Mouse (Mus musculus): Measurements from ENCODE around the gene Zyg11a.
"Not testable (repeated sequence)": the region's sequence is repeated elsewhere in the genome, so short reads cannot be mapped to it uniquely, and the experiment has no call there.

The Zyg11a gene

DNA sequence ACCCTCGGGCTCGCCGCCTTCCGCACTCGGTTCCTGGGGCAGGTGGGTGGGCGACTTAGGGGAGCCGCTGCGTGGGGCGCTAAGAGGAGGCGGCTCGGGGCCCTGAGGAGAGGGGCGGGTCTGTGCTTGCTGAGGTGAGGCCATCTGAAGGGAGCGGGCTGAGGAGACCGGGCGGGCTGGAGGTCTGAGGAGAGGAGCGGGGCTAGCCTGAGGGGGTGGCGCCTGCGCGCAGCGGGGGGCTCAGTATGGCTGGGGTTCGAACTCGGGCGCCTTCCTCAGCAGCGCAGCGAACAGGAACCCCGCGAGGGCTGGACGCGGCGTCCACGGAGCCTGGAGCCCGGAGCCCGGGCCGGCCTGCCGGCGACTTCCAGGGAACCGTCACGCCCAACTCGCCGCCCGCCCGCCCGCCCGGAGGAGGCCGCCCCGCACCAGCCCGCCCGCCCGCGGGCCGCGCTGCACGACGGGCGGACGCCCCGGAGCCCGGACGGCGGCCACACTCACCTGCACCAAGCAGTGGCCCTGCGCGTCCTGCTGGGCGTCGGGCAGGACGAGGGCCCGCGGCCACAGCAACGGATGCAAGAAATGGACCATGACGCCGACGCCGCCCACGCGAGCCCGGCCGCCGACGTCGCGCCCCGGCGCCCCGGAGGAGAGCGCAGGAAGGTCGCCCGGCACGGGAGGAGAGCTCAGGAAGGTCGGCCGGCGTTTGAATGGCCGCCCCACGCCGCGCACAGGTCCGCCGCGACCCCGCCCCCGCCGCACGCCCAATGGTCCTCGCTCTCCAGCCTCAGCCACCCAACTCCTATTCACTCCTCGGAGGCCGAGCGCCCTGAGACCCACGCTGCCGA lies at the start of gene Zyg11a:
Gene Zyg11a, minus strand, starts transcription at position 717 of the 848 bp plus-strand sequence.
- peak; percentile 48 for DNase-seq

- DNase-seq, result no peak
Observed at GRCm38 (mm10) chr4:108265774-108266173, 47.9 kb upstream of the Zyg11a start.

DNA sequence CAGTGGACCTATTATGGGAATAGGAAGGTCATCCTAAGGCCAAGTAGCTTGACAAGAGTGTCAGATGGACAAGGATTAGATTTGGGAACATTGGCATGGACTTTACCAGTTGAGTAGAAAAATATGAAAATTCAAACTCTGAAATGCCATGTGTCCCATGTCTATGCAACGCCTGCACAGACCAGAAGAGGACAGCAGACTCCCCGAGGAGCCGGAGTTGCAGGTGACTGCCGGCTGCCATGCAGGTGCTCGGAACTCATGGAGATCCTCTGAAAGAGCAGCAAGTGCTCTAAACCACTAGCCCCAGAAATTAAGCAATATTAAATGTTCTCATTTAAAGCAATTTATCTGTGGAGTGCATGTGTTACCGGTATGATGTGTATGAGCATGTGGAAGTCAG lies 35.5 kb upstream of the Zyg11a start:
- DNase-seq, result no peak

DNA sequence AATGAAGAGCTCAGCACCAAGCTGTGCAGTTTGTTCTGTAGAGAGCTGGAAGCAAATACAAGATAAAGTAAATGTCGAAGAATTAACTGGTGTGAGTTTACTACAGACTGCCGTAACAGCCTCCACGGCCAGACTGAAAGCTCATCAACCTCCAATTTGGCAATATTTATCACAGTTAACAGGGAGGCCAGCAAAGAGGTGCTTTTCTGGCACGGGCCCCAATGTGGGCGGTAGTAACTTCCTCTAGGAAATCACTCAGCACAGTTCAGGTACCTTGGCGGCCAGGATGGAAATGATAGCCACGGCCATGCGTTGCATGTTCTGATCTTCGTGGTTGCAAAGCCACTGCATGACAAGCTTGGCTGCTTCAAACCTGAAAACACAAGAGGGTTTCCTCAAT lies 32.7 kb upstream of the Zyg11a start:
- DNase-seq, result no peak

- no peak for DNase-seq
Observed at GRCm38 (mm10) chr4:108249314-108249713, 31.5 kb upstream of the Zyg11a start.

- no peak for DNase-seq
Observed at GRCm38 (mm10) chr4:108233654-108234053, 15.8 kb upstream of the Zyg11a start.

GRCm38 (mm10) chr4:108225341-108225872 lies 7.6 kb upstream of the Zyg11a start:
- peak; percentile 5 for DNase-seq

DNA sequence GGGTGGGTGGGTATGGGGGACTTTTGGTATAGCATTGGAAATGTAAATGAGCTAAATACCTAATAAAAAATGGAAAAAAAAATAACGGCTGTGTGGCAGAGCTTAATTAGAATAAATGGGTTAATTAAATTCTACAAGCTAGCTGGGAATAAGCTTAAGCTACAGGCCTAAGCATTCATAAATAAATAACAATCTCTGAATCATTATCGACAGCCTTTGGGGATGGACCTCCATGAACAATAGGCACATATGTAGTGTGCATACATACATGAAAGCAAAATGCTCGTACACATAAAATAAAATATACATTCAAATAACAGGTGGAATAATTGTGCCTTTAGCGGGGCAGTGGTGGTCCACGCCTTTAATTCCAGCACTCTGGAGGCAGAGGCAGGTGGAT lies 4.7 kb upstream of the Zyg11a start:
- no peak for DNase-seq

DNA sequence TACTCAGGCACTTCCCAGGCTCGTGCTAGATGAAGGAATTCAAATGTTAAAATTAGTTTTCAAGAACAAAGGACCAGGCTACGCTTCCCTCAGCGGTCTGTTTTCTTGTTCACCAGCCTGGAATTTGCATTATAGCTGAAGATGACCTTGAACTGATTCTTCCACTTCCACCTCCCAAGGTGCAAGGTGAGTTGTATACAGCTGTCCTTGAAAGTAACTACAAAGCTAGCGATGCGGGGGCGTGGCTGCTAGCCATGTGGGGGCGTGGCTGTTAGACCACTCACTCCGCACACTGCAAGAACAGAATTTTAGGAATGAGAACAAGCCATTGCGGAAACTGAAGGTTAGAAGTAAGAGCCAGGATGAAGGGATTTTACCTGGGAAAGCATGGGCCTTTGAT lies 1.2 kb upstream of the Zyg11a start:
- DNase-seq, result no peak

GRCm38 (mm10) chr4:108213023-108213422 lies 4.8 kb downstream of the Zyg11a start:
- no peak for DNase-seq

- no peak for DNase-seq
Observed at GRCm38 (mm10) chr4:108204629-108205028, 13.2 kb downstream of the Zyg11a start.

DNA sequence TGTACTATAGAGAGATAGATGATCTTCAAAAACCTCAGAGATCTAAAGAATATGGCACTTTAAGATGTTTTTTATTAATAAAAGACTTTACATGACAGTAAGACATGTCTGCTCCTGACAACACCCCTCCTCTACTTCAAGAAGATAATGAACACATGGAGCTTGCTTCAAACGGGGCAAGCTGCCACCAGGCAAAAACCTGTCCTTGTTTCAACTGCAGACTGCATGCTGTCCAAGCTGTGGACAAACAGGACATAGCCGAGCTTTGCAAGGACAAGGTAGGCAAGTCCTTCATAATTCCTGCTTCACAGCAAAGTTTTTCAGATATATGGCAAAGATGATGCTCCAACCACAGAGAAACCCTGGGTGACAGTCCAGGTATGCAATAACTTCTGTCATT lies 18.6 kb downstream of the Zyg11a start:
- DNase-seq, result no peak

GRCm38 (mm10) chr4:108196277-108196855 lies 21.5 kb downstream of the Zyg11a start:
- DNase-seq, result no peak

DNA sequence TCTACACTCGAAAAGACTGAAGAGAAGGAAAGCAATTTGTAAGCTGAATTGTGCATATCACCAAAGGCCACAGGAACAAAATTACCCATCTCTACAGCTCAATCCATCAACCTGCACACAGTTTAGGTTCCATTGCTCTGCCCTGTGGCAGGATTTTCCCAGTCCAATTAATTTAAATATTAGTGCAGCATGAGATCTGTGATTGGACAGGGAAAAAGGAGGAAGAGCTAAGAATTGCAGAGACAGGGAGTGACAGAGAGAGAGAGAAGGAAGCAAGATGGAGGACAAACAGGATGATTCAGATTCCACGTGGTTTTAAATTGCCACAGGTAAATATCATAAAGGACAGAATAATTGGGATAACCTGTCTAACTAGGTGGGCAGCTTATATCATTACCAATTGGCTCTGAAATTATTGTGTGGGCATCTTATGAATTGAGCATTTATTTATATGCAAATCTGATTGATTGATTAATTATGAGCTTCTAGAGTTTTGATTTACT lies 25.0 kb downstream of the Zyg11a start:
- no peak for DNase-seq

DNA sequence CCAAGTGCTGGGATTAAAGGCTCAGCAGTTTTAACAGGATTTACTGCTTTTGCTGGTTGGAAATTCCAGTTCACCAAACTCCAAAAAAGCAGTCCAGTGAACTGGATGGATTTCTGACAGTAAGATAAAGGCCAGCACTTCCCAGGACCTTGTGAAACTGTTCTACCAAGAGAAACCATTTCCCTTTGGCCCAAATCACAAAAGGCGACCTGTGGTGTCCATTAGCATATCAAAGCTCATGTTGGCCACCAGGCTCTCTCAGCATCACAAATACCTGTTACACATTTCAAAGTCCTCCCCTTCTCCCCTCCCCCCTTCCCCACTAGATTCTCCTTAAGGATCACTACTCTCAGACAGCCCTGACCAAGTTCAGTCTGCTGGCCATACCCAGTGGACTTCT lies 35.6 kb downstream of the Zyg11a start:
- no peak for DNase-seq

DNA sequence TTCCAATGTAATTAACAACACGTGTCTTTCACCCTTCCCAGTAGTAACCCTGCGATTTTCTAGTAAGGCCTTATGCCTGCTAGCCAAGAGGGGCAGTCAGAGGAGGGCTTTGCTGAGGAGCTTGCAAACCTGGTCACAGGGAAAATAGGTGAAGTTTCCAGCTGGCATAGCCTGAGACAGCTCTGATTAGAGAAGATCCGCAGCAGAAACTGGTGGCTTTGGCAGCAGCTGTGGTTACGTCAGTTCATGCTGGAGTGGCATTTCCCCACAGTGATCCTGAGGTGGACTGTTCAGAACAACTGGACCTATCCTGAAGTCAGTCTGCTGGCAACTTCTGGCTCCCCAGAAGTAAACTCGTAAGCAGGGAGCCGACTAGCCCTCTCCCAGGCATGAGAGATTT lies 49.8 kb downstream of the Zyg11a start:
- DNase-seq, result no peak

GRCm38 (mm10) chr4:108166874-108167273 lies 51.0 kb downstream of the Zyg11a start:
- DNase-seq, result no peak

DNA sequence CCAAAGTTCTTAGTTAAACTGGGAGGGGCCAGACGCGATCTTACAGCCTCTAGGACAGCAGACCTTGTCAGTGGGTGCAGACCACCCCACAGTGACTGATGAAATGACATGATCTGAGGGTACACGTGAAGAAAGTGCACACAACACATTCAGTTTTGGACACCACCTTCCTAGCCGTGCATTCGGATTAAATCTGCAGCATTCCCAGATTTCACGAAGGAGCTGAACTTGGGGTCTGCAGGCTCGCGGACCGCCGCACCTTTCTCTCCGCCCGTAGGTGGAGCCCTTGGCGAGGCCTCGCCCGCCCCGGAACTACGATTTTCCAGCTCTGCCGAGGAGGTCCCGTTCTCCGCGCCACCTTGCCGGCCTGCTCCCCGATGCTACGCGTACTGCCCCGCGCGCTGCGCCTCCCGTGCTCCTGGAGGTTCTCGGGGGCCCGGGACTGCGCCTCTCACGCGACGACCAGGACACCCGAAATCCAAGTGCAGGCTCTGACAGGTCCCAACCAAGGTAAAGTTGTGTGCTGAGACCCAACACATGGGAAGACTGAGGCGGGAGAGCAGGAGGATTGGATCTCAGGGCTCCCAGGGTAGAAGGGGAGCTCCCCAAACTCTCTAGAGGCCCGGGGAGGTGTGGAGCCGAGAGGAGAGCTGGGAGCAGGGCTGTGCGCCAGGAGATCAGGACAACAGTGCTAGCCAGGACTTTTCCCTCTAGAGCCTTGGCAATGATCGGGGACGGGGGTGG lies 52.5 kb downstream of the Zyg11a start, which contains the start of gene Echdc2:
Gene Echdc2, plus strand, starts transcription at position 286 of the 744 bp plus-strand sequence.
- DNase-seq, result peak; percentile 63

GRCm38 (mm10) chr4:108163291-108163690 lies 54.6 kb downstream of the Zyg11a start:
- DNase-seq, result no peak

DNA sequence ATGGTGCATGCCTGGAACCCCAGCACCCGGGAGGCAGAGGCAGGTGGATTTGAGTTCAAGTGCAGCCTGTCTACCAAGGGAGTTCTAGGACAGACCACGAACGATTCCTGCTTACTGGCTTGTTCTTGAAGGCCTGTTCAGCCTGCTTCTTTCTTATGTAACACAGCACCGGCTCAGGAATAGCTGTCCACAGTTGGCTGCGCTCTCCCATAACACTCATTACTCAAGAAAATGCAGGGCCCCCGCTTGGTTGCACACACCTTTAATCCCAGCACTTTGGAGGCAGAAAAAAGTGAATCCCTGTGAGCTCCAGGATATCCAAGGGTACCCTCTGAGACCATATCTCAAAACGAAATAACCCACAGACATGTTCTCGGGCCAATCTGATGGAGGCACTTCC lies 55.9 kb downstream of the Zyg11a start:
- DNase-seq, result no peak

GRCm38 (mm10) chr4:108155141-108155540 lies 62.7 kb downstream of the Zyg11a start:
- peak; percentile 25 for DNase-seq

- DNase-seq, result not testable (repeated sequence)
Observed at GRCm38 (mm10) chr4:108145554-108145953, 72.3 kb downstream of the Zyg11a start.

GRCm38 (mm10) chr4:108144880-108145279 lies 73.0 kb downstream of the Zyg11a start, which contains the start of gene Scp2:
Gene Scp2, minus strand, starts transcription at chr4:108144998.
- no peak for DNase-seq
